Mouse (Mus musculus) hindbrain, embryonic 11.5 days (tissue): Measurements from ENCODE around the gene Tmem274. TPM values are rescaled to one million over a fixed set of nuclear protein-coding genes. Genes with fewer than 3 reads are reported as not detected.
A peak's percentile ranks its signal among the peaks of the same experiment; 100 is the strongest.

Source experiments
- ATAC-seq: fragments of 200-750 bp; cut with Nextera tagmentation; 2 replicates; pipeline ENCODE4 v1.8.0; 2017; ENCODE audit warnings: mild to moderate bottlenecking, moderate TSS enrichment, moderate library complexity; ENCODE audit not compliant: low FRiP score
- DNase-seq: peaks from one replicate; pipeline ENCODE4 v3.0.0-alpha.2; 2015; ENCODE audit warnings: low spot score
- H3K27ac ChIP-seq: fragments of 300-500 bp; sonication (generic); 2 replicates; pipeline ENCODE4 v1.5.1; 2014; ENCODE audit warnings: mild to moderate bottlenecking, low read depth, low read length
- H3K27me3 ChIP-seq: fragments of 300-500 bp; sonication (generic); 2 replicates; pipeline ENCODE4 v1.6.1; 2014; ENCODE audit warnings: mild to moderate bottlenecking, low read length, moderate library complexity, mixed read lengths; ENCODE audit not compliant: control insufficient read depth, insufficient read depth
- H3K36me3 ChIP-seq: fragments of 300-500 bp; sonication (generic); 2 replicates; pipeline ENCODE4 v1.6.1; 2014; ENCODE audit warnings: mild to moderate bottlenecking, low read length, moderate library complexity, mixed read lengths; ENCODE audit not compliant: control insufficient read depth, insufficient read depth
- H3K4me1 ChIP-seq: fragments of 300-500 bp; sonication (generic); replicated peaks from 2 replicates; pipeline ENCODE4 v1.6.1; 2014; ENCODE audit warnings: low read length, mixed read lengths; ENCODE audit not compliant: control insufficient read depth, insufficient read depth
- H3K4me2 ChIP-seq: fragments of 300-500 bp; sonication (generic); replicated peaks from 2 replicates; pipeline ENCODE4 v1.6.1; 2014; ENCODE audit warnings: mild to moderate bottlenecking, low read depth, low read length
- H3K4me3 ChIP-seq: fragments of 300-500 bp; sonication (generic); 2 replicates; pipeline ENCODE4 v1.5.1; 2014; ENCODE audit warnings: low read depth, low read length
- H3K9ac ChIP-seq: fragments of 300-500 bp; sonication (generic); 2 replicates; pipeline ENCODE4 v1.6.1; 2014; ENCODE audit warnings: low read depth, low read length
- H3K9me3 ChIP-seq: fragments of 300-500 bp; sonication (generic); 2 replicates; pipeline ENCODE4 v1.6.1; 2016; ENCODE audit warnings: low read length; ENCODE audit not compliant: control insufficient read depth
- WGBS: fragments of 180-500 bp; shearing (Covaris S2); extraction: QIAGEN DNeasy Blood & Tissue Kit; methylation state at CpG from one replicate; pipeline ENCODE4 v1.1.7; 2014; 5-methylcytosine and 5-hydroxymethylcytosine counted together
- polyA plus RNA-seq: library from polyadenylated mRNA; unstranded; fragments of >200 nt; fragmentation: Nextera tagmentation; extraction: Ambion mirVana; gene quantifications from 2 replicates; pipeline ENCODE4 v1.2.1, GENCODE M21; 2014

Tmem274 gene
- polyA plus RNA-seq, 1 experiment from 2014 or later, result not detected

DNA sequence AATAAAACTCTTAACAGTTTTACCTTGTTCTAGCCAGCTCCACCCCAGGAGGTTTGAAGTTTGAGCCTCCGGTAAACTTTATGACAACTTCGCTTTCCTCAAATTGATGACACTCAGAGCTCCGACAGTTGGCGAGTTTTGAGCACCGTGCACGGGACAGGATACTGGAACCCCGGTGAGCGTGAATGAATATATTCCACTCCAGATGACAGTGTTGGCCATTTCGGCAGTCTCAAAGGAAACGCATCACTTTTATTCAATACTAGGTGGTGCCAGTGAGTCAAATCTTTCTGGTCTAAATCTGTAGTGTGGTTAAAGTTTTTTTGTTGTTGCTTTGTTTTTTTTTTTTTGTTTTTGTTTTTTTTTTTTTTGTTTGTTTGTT, 8.6 kb downstream of the Tmem274 start:
- DNase-seq (peak; percentile 39), ATAC-seq (peak; percentile 28)
- Histone ChIP-seq H3K9me3 (no peaks in the 10 kb centered on the region), H3K36me3 (no peaks in the 10 kb centered on the region), H3K4me3 (peak overlapping the region; percentile 76), H3K27ac (0 out of 2 replicates have a peak overlapping the region, but pooled peaks have one; percentile 55), H3K9ac (peak overlapping the region; percentile 64), H3K4me2 (peak overlapping the region; percentile 73), H3K27me3 (no peaks in the 10 kb centered on the region), H3K4me1 (0 out of 2 replicates have a peak, but pooled peaks cover 3% of the 10 kb centered on the region)
- WGBS, result 2% methylated on average over 10 of the region's 10 CpGs

DNA sequence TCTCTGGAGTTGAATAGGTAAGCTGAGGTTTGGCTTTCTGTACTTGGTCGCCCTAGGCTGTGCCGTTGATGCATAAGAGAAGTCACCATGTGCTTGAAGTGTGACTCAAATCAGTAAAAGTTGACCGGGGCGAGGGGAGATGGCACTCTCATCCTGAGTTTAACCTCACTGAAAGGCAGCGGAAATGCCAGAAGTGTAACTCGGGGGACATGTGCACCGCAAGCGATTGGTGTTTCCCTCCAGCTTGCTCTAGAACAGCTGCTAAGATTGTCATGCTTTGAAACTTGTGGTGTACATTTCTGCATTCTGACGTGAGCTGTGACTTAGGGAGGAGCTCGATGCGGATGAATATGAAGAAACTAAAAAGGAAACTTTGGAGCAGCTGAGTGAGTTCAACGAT, 10.6 kb downstream of the Tmem274 start:
- Histone ChIP-seq H3K36me3 (peaks cover 3% of the 10 kb centered on the region), H3K4me2 (no peak overlapping the region), H3K9ac (no peak overlapping the region), H3K27me3 (no peaks in the 10 kb centered on the region), H3K4me1 (0 out of 2 replicates have a peak, but pooled peaks cover 3% of the 10 kb centered on the region), H3K4me3 (no peak overlapping the region), H3K9me3 (no peaks in the 10 kb centered on the region), H3K27ac (no peak overlapping the region)
- WGBS, result 96% methylated on average over 12 of the region's 12 CpGs
- ATAC-seq (no peak), DNase-seq (no peak)

DNA sequence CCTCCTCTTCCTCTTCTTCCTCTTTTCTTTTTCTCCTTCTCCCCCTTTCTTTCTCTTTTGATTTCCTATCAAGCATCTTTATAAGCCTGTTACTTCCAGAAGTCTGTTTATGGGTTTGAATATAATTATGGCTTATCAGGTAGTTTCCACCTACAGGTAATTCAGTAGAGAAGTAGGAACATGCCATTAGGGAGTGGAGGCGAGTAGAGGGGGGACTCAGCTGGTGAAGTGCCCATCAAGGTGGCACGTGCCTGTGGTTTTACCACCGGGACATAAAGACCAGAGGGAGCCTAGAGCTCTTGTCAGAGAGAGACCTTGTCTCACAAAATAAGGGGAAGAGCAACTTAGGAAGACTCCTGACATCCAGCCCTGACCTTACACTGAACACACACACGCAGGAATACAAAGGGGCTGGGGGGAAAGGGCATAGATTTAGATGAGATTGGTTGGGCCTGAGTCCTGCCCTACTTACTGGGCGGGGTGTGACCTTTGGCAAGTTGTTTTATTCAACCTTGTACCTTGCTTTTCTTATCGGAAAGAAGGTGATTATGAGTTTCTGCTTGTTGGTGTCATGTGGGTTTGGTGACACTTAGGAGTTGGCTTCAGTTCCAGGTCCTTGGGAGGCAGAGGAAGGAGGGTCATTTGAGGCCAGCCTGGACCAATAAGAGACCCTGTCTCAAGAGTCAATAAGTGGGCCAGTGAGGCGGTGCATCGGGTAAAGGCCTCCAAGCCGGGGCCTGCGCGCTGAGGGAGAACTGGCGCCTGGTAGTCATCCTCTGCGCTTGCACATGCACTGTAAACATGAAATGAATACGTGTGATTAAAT, 12.4 kb downstream of the Tmem274 start:
- Histone ChIP-seq H3K4me1 (0 out of 2 replicates have a peak, but pooled peaks cover under 1% of the 10 kb centered on the region), H3K4me2 (no peak overlapping the region), H3K36me3 (peaks cover 3% of the 10 kb centered on the region), H3K27me3 (no peaks in the 10 kb centered on the region), H3K9me3 (no peaks in the 10 kb centered on the region), H3K9ac (no peak overlapping the region), H3K27ac (no peak overlapping the region), H3K4me3 (no peak overlapping the region)
- WGBS, result 93% methylated on average over 14 of the region's 14 CpGs
- DNase-seq (no peak), ATAC-seq (no peak)

DNA sequence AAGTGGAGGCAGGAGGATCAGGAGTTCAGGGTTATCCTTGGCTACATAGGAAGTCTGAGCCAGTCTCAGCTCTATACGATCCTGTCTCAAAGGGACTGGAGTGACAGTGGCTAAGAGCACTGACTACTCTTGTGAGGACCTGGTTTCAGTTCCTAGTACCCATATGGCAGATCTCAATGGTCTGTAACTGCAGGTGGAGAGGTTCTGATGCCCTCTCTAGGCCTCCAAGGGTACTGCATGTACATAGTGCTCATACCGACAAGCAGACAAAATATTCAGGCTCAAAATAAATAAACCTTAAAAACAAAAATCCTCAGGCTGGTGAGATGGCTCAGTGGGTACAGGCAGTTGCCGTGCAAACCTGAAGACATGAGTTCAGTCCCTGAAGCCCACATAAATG, 14.0 kb downstream of the Tmem274 start:
- no peak overlapping the region for H3K4me2 ChIP-seq
- DNase-seq (no peak), ATAC-seq (no peak)
- H3K36me3 ChIP-seq, result peaks cover 4% of the 10 kb centered on the region
- no peaks in the 10 kb centered on the region for H3K9me3 ChIP-seq
- H3K4me3 ChIP-seq, result no peak overlapping the region
- H3K27ac ChIP-seq, result no peak overlapping the region
- H3K4me1 ChIP-seq, result peaks cover 3% of the 10 kb centered on the region; the same call in 1 of the 2 replicates
- no peaks in the 10 kb centered on the region for H3K27me3 ChIP-seq
- WGBS, result 98% methylated on average over 3 of the region's 3 CpGs
- H3K9ac ChIP-seq, result no peak overlapping the region

DNA sequence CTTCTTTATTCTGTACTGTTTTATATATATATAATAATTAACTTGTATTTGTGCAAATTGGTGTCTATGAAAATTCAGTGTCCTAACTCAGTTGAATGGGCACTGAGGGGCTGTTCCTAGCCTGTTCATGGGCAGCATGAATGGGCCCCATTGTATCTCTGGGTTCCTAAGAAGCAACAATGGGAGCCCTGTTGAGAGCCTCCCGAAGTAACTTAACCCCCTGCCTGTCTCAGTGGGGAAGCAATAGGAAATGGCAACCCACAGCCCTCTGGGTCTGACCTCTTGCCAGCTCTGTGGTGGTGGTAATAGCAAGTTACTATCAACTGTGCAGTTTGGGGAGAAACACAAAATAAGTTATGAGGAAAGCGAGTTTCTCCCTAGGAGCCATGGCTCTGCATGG, 19.4 kb downstream of the Tmem274 start:
- 25% methylated on average over 2 of the region's 2 CpGs for WGBS
- Histone ChIP-seq H3K4me1 (peaks cover 5% of the 10 kb centered on the region; the same call in 1 of the 2 replicates), H3K9me3 (no peaks in the 10 kb centered on the region), H3K4me2 (no peak overlapping the region), H3K4me3 (no peak overlapping the region), H3K27me3 (no peaks in the 10 kb centered on the region), H3K27ac (peak overlapping the region; percentile 82), H3K36me3 (peaks cover 5% of the 10 kb centered on the region; the same call in 1 of the 2 replicates), H3K9ac (no peak overlapping the region)
- DNase-seq (peak; percentile 60), ATAC-seq (peak; percentile 71; the same call in 1 of the 2 replicates)

DNA sequence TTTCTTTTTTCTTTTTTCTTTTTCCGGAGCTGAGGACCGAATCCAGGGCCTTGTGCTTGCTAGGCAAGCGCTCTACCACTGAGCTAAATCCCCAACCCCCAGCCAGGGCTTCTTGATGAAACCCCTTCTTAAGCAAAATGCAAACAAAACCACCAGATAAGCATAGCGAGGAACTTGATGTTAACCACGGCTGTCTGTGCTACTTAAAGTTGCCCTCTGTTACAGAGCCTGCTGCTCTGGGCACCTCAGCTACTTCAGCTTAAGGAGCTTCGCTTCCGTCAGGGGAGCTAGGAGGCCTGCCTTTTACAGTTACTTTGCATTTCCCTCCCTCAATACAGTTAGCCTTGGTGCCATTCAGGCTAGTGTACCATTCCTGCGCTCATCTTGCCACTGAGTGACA, 21.7 kb downstream of the Tmem274 start:
- Histone ChIP-seq H3K4me1 (peaks cover 5% of the 10 kb centered on the region; the same call in 1 of the 2 replicates), H3K36me3 (0 out of 2 replicates have a peak, but pooled peaks cover 5% of the 10 kb centered on the region), H3K9ac (no peak overlapping the region), H3K9me3 (no peaks in the 10 kb centered on the region), H3K4me2 (no peak overlapping the region), H3K27me3 (no peaks in the 10 kb centered on the region), H3K27ac (no peak overlapping the region), H3K4me3 (no peak overlapping the region)
- DNase-seq, result no peak
- WGBS, result 89% methylated on average over 8 of the region's 8 CpGs
- ATAC-seq, result no peak

DNA sequence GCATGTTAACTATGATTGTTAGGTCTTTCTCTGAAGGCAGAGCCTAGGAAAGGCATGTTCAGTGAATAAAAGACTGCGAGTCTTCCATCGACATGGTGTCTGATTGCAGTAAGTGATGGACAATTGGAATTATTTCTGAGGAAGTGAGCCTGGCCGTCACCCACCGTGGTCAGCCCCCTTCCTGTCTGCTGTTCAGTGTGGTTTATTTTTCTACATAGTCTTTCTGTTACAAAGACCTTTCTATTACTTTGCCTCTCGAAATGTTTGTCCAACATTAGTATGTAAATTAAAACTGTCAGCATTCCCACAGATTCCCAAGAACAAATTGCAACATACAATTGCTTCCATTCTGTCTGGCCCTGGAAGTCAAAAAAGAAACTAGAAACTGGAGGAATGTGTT, 22.6 kb downstream of the Tmem274 start:
- Histone ChIP-seq H3K4me1 (peaks cover 5% of the 10 kb centered on the region; the same call in 1 of the 2 replicates), H3K9ac (no peak overlapping the region), H3K27ac (no peak overlapping the region), H3K9me3 (no peaks in the 10 kb centered on the region), H3K4me2 (no peak overlapping the region), H3K4me3 (no peak overlapping the region), H3K27me3 (no peaks in the 10 kb centered on the region), H3K36me3 (0 out of 2 replicates have a peak, but pooled peaks cover 5% of the 10 kb centered on the region)
- ATAC-seq, result no peak
- DNase-seq, result no peak
- WGBS, result 82% methylated on average over 5 of the region's 5 CpGs

DNA sequence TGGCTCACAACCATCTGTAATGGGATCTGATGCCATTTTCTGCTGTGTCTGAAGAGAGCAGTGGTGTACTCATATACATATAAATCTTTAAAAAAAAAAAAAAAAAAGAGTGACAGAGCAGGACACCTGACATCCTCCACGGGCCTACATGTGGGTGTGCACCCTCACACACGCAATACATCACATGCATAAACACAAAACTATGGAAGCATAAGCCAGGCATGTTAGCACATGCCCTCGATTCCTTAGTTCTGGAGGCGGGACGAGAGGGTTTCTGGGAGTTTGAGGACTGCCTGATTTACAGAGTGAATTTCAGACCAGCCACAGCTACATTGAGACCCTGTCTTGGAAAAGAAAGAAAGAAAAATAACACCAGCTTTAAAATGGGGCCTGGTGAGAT, 27.2 kb downstream of the Tmem274 start:
- Histone ChIP-seq H3K9me3 (no peaks in the 10 kb centered on the region), H3K36me3 (no peaks in the 10 kb centered on the region), H3K4me1 (no peaks in the 10 kb centered on the region), H3K9ac (no peak overlapping the region), H3K4me3 (no peak overlapping the region), H3K4me2 (no peak overlapping the region), H3K27ac (no peak overlapping the region), H3K27me3 (no peaks in the 10 kb centered on the region)
- WGBS, result 93% methylated on average over 5 of the region's 5 CpGs
- DNase-seq (no peak), ATAC-seq (no peak)

DNA sequence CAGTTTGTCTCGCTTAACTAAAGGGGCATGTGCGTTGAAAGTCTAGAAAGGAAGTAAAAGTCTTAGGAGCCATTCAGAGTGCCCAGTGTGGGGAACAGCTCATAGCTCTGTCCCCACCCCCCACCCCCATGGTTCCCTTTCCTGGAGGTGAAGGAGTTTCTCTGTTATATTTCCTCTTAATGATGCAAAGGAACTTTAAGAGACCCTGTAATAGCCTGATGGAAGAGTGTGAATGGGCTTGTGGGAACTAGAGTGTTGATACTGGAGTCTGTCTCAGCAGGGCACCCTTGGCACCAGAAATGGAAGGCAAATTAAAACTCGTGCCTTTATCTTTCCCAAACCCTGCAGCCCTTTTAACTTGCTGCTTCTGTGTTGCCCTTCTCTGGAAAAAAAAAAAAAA, 27.7 kb downstream of the Tmem274 start:
- Histone ChIP-seq H3K36me3 (no peaks in the 10 kb centered on the region), H3K9ac (no peak overlapping the region), H3K27ac (no peak overlapping the region), H3K4me1 (no peaks in the 10 kb centered on the region), H3K4me2 (no peak overlapping the region), H3K9me3 (no peaks in the 10 kb centered on the region), H3K4me3 (no peak overlapping the region), H3K27me3 (no peaks in the 10 kb centered on the region)
- no peak for DNase-seq
- ATAC-seq, result no peak
- 50% methylated on average over 3 of the region's 3 CpGs for WGBS
